Mouse (Mus musculus) heart, embryonic 16.5 days (tissue): Measurements from ENCODE around the gene Pfkfb2. TPM values are rescaled to one million over a fixed set of nuclear protein-coding genes. Genes with fewer than 3 reads are reported as not detected.

ENCODE experiments used
- ATAC-seq: fragments of 200-750 bp; cut with Nextera tagmentation; replicated peaks from 2 replicates; pipeline ENCODE4 v1.8.0; 2017; ENCODE audit warnings: moderate number of reproducible peaks; ENCODE audit not compliant: insufficient read depth, low FRiP score; ENCODE audit errors: extremely low read depth
- H3K27ac ChIP-seq: fragments of 300-500 bp; sonication (generic); 2 replicates; pipeline ENCODE4 v1.5.1; 2014; ENCODE audit warnings: mild to moderate bottlenecking, low read length, control low read depth, moderate library complexity
- H3K27me3 ChIP-seq: fragments of 300-500 bp; sonication (generic); 2 replicates; pipeline ENCODE4 v1.6.1; 2014; ENCODE audit warnings: low read length, mixed read lengths; ENCODE audit not compliant: control insufficient read depth, insufficient read depth
- H3K36me3 ChIP-seq: fragments of 300-500 bp; sonication (generic); 2 replicates; pipeline ENCODE4 v1.6.1; 2014; ENCODE audit not compliant: control insufficient read depth, insufficient read depth
- H3K4me1 ChIP-seq: fragments of 300-500 bp; sonication (generic); 2 replicates; pipeline ENCODE4 v1.6.1; 2014; ENCODE audit warnings: low read length, mixed read lengths; ENCODE audit not compliant: control insufficient read depth, insufficient read depth
- H3K4me2 ChIP-seq: fragments of 300-500 bp; sonication (generic); 2 replicates; pipeline ENCODE4 v1.6.1; 2014; ENCODE audit warnings: low read depth, mild to moderate bottlenecking, control low read depth, low read length
- H3K4me3 ChIP-seq: fragments of 300-500 bp; sonication (generic); 2 replicates; pipeline ENCODE4 v1.5.1; 2014; ENCODE audit warnings: mild to moderate bottlenecking, control low read depth, low read length
- H3K9ac ChIP-seq: fragments of 300-500 bp; sonication (generic); 2 replicates; pipeline ENCODE4 v1.6.1; 2014; ENCODE audit warnings: low read length, control low read depth
- H3K9me3 ChIP-seq: fragments of 300-500 bp; sonication (generic); replicated peaks from 2 replicates; pipeline ENCODE4 v1.6.1; 2016; ENCODE audit warnings: low read length; ENCODE audit not compliant: control insufficient read depth
- WGBS: fragments of 180-500 bp; shearing (Covaris S2); extraction: QIAGEN DNeasy Blood & Tissue Kit; methylation state at CpG from one replicate; pipeline ENCODE4 v1.1.7; 2014; 5-methylcytosine and 5-hydroxymethylcytosine counted together
- polyA plus RNA-seq: library from polyadenylated mRNA; unstranded; fragments of >200 nt; fragmentation: Nextera tagmentation; extraction: Ambion mirVana; gene quantifications from 2 replicates; pipeline ENCODE4 v1.2.1, GENCODE M21; 2015

Pfkfb2 gene
- polyA plus RNA-seq, 1 experiment from 2014 or later: 7.4 TPM

GRCm38 (mm10) chr1:130762045-130762760 lies 33.1 kb upstream of the Pfkfb2 start:
- H3K27ac ChIP-seq: no peak overlapping the region
- H3K4me2 ChIP-seq: no peak overlapping the region
- H3K36me3 ChIP-seq: no peaks in the 10 kb centered on the region
- ATAC-seq: no peak
- no peak overlapping the region for H3K9ac ChIP-seq
- no peaks in the 10 kb centered on the region for H3K27me3 ChIP-seq
- H3K9me3 ChIP-seq: no peaks in the 10 kb centered on the region
- WGBS: 65% methylated on average over 3 of the region's 3 CpGs
- H3K4me3 ChIP-seq: no peak overlapping the region
- H3K4me1 ChIP-seq: no peaks in the 10 kb centered on the region

GRCm38 (mm10) chr1:130761597-130761996 lies 32.5 kb upstream of the Pfkfb2 start:
- no peak overlapping the region for H3K27ac ChIP-seq
- no peak overlapping the region for H3K4me2 ChIP-seq
- no peak overlapping the region for H3K4me3 ChIP-seq
- H3K36me3 ChIP-seq: no peaks in the 10 kb centered on the region
- no peak for ATAC-seq
- no peak overlapping the region for H3K9ac ChIP-seq
- no peaks in the 10 kb centered on the region for H3K9me3 ChIP-seq
- H3K4me1 ChIP-seq: no peaks in the 10 kb centered on the region
- WGBS: 68% methylated on average over 1 of the region's 1 CpGs
- H3K27me3 ChIP-seq: no peaks in the 10 kb centered on the region

GRCm38 (mm10) chr1:130759689-130760088 lies 30.6 kb upstream of the Pfkfb2 start:
- 35% methylated on average over 9 of the region's 9 CpGs for WGBS
- no peak for ATAC-seq
- no peaks in the 10 kb centered on the region for H3K4me1 ChIP-seq

GRCm38 (mm10) chr1:130746819-130747218 lies 17.8 kb upstream of the Pfkfb2 start:
- WGBS: 57% methylated on average over 3 of the region's 3 CpGs
- no peak for ATAC-seq
- H3K9ac ChIP-seq: no peak overlapping the region
- no peaks in the 10 kb centered on the region for H3K27me3 ChIP-seq
- no peaks in the 10 kb centered on the region for H3K4me1 ChIP-seq
- no peaks in the 10 kb centered on the region for H3K9me3 ChIP-seq
- H3K36me3 ChIP-seq: no peaks in the 10 kb centered on the region
- H3K4me3 ChIP-seq: no peak overlapping the region
- no peak overlapping the region for H3K27ac ChIP-seq
- no peak overlapping the region for H3K4me2 ChIP-seq

More at GRCm38 (mm10) chr1:130759689-130760088, 30.6 kb upstream of the Pfkfb2 start:
- H3K9me3 ChIP-seq: no peaks in the 10 kb centered on the region
- no peak overlapping the region for H3K4me2 ChIP-seq
- H3K4me3 ChIP-seq: no peak overlapping the region
- H3K27me3 ChIP-seq: no peaks in the 10 kb centered on the region
- no peak overlapping the region for H3K9ac ChIP-seq
- H3K36me3 ChIP-seq: no peaks in the 10 kb centered on the region
- H3K27ac ChIP-seq: no peak overlapping the region

- Histone ChIP-seq H3K9ac (no peak overlapping the region), H3K9me3 (no peaks in the 10 kb centered on the region), H3K4me3 (no peak overlapping the region), H3K4me1 (peaks cover 10% of the 10 kb centered on the region), H3K27ac (no peak overlapping the region), H3K27me3 (no peaks in the 10 kb centered on the region), H3K36me3 (no peaks in the 10 kb centered on the region), H3K4me2 (no peak overlapping the region)
- no peak for ATAC-seq
- WGBS: 93% methylated on average over 3 of the region's 3 CpGs
These were observed 16.5 kb upstream of the Pfkfb2 start for GRCm38 (mm10) chr1:130745591-130745990.

- no peak overlapping the region for H3K27ac ChIP-seq
- WGBS: 83% methylated on average over 5 of the region's 5 CpGs
- no peaks in the 10 kb centered on the region for H3K9me3 ChIP-seq
- H3K4me3 ChIP-seq: no peak overlapping the region
- peaks cover 14% of the 10 kb centered on the region for H3K4me1 ChIP-seq
- H3K36me3 ChIP-seq: no peaks in the 10 kb centered on the region
- H3K27me3 ChIP-seq: no peaks in the 10 kb centered on the region
- H3K9ac ChIP-seq: no peak overlapping the region
- no peak for ATAC-seq
- no peak overlapping the region for H3K4me2 ChIP-seq
These were observed 15.9 kb upstream of the Pfkfb2 start for GRCm38 (mm10) chr1:130744961-130745360.

- Histone ChIP-seq H3K27ac (no peak overlapping the region), H3K36me3 (no peaks in the 10 kb centered on the region), H3K27me3 (no peaks in the 10 kb centered on the region), H3K4me3 (no peak overlapping the region), H3K9me3 (no peaks in the 10 kb centered on the region), H3K4me2 (no peak overlapping the region), H3K9ac (no peak overlapping the region), H3K4me1 (peaks cover 14% of the 10 kb centered on the region)
- ATAC-seq: no peak
- 64% methylated on average over 2 of the region's 2 CpGs for WGBS
These were observed 15.2 kb upstream of the Pfkfb2 start for GRCm38 (mm10) chr1:130744217-130744616.

- Histone ChIP-seq H3K4me3 (no peak overlapping the region), H3K9ac (no peak overlapping the region), H3K4me2 (no peak overlapping the region), H3K4me1 (peaks cover 14% of the 10 kb centered on the region), H3K36me3 (no peaks in the 10 kb centered on the region), H3K27ac (no peak overlapping the region), H3K27me3 (no peaks in the 10 kb centered on the region), H3K9me3 (no peaks in the 10 kb centered on the region)
- WGBS: 63% methylated on average over 1 of the region's 1 CpGs
- ATAC-seq: no peak
These were observed 14.7 kb upstream of the Pfkfb2 start for GRCm38 (mm10) chr1:130743775-130744174.

GRCm38 (mm10) chr1:130742201-130742600 lies 13.1 kb upstream of the Pfkfb2 start:
- Histone ChIP-seq H3K27ac (no peak overlapping the region), H3K27me3 (no peaks in the 10 kb centered on the region), H3K36me3 (no peaks in the 10 kb centered on the region), H3K4me3 (no peak overlapping the region), H3K4me2 (no peak overlapping the region), H3K4me1 (peaks cover 14% of the 10 kb centered on the region), H3K9ac (no peak overlapping the region), H3K9me3 (no peaks in the 10 kb centered on the region)
- ATAC-seq: no peak
- WGBS: 88% methylated on average over 7 of the region's 7 CpGs
